Mouse (Mus musculus) lung, postnatal 0 days (tissue): ENCODE results near the gene Acap2. TPM values are rescaled to one million over a fixed set of nuclear protein-coding genes. Genes with fewer than 3 reads are reported as not detected.
A peak's percentile ranks its signal among the peaks of the same experiment; 100 is the strongest.

Experiments used
- ATAC-seq: fragments of 200-750 bp; cut with Nextera tagmentation; 2 replicates; pipeline ENCODE4 v1.8.0; 2017; ENCODE audit warnings: moderate library complexity
- DNase-seq: peaks from one replicate; pipeline ENCODE4 v3.0.0-alpha.2; 2016; ENCODE audit warnings: low spot score
- H3K27ac ChIP-seq: fragments of 300-500 bp; sonication (generic); 2 replicates; pipeline ENCODE4 v1.5.1; 2014; ENCODE audit warnings: antibody characterized with exemption, mild to moderate bottlenecking, low read length, mixed read lengths
- H3K27me3 ChIP-seq: fragments of 300-500 bp; sonication (generic); replicated peaks from 2 replicates; pipeline ENCODE4 v1.6.1; 2014; ENCODE audit warnings: low read length, mixed read lengths; ENCODE audit not compliant: insufficient read depth
- H3K36me3 ChIP-seq: fragments of 300-500 bp; sonication (generic); 2 replicates; pipeline ENCODE4 v1.6.1; 2014; ENCODE audit warnings: low read length, mixed read lengths; ENCODE audit not compliant: insufficient read depth
- H3K4me1 ChIP-seq: fragments of 300-500 bp; sonication (generic); 2 replicates; pipeline ENCODE4 v1.6.1; 2014; ENCODE audit warnings: antibody characterized with exemption, low read depth, low read length, mixed read lengths; ENCODE audit not compliant: insufficient read depth
- H3K4me2 ChIP-seq: fragments of 300-500 bp; sonication (generic); replicated peaks from 2 replicates; pipeline ENCODE4 v1.6.1; 2014; ENCODE audit warnings: low read depth, mild to moderate bottlenecking, low read length, moderate library complexity, mixed read lengths
- H3K4me3 ChIP-seq: fragments of 300-500 bp; sonication (generic); 2 replicates; pipeline ENCODE4 v1.5.1; 2014; ENCODE audit warnings: low read depth, low read length
- H3K9ac ChIP-seq: fragments of 300-500 bp; sonication (generic); replicated peaks from 2 replicates; pipeline ENCODE4 v1.6.1; 2014; ENCODE audit warnings: low read depth, mild to moderate bottlenecking
- H3K9me3 ChIP-seq: fragments of 300-500 bp; sonication (generic); 2 replicates; pipeline ENCODE4 v1.6.1; 2016; ENCODE audit warnings: low read length, mixed read lengths
- CTCF ChIP-seq: IDR thresholded peaks from 2 replicates; pipeline ENCODE4 v1.5.1; 2016; ENCODE audit warnings: antibody characterized with exemption, mild to moderate bottlenecking
- EP300 ChIP-seq: IDR thresholded peaks from 2 replicates; pipeline ENCODE4 v1.6.1; 2016; ENCODE audit warnings: antibody characterized with exemption, mild to moderate bottlenecking, control low read depth
- WGBS: fragments of 180-500 bp; shearing (Covaris S2); extraction: QIAGEN DNeasy Blood & Tissue Kit; methylation state at CpG from one replicate; pipeline ENCODE4 v1.1.7; 2014; 5-methylcytosine and 5-hydroxymethylcytosine counted together
- polyA plus RNA-seq: library from polyadenylated mRNA; unstranded; fragments of >200 nt; fragmentation: Nextera tagmentation; extraction: Ambion mirVana; gene quantifications from 2 replicates; pipeline ENCODE4 v1.2.1, GENCODE M21; 2015

The Acap2 gene
- polyA plus RNA-seq, 1 experiment from 2014 or later: 22.0 TPM

- H3K27ac ChIP-seq: no peak overlapping the region
- H3K9me3 ChIP-seq: no peaks in the 10 kb centered on the region
- H3K4me2 ChIP-seq: peak overlapping the region; percentile 54
- TF ChIP-seq EP300 (no peak), CTCF (no peak)
- DNase-seq (no peak), ATAC-seq (no peak)
- no peak overlapping the region for H3K9ac ChIP-seq
- H3K4me1 ChIP-seq: peaks cover 9% of the 10 kb centered on the region
- H3K36me3 ChIP-seq: no peaks in the 10 kb centered on the region
- no peak overlapping the region for H3K4me3 ChIP-seq
- H3K27me3 ChIP-seq: no peaks in the 10 kb centered on the region
- WGBS: 8% methylated on average over 4 of the region's 4 CpGs
Observed at GRCm38 (mm10) chr16:31233167-31233498, 32.1 kb upstream of the Acap2 start.

- Histone ChIP-seq H3K4me1 (peaks cover 9% of the 10 kb centered on the region), H3K4me2 (no peak overlapping the region; the same call in 1 of the 2 replicates), H3K9me3 (no peaks in the 10 kb centered on the region), H3K36me3 (no peaks in the 10 kb centered on the region), H3K9ac (no peak overlapping the region), H3K4me3 (no peak overlapping the region), H3K27me3 (no peaks in the 10 kb centered on the region), H3K27ac (no peak overlapping the region)
- DNase-seq: no peak
- no peak for ATAC-seq
- TF ChIP-seq CTCF (no peak), EP300 (no peak)
- WGBS: 57% methylated on average over 5 of the region's 5 CpGs
Observed at GRCm38 (mm10) chr16:31232491-31233166, 31.6 kb upstream of the Acap2 start.

GRCm38 (mm10) chr16:31231591-31231990 is 30.5 kb upstream of the Acap2 start:
- DNase-seq (no peak), ATAC-seq (no peak)
- 71% methylated on average over 5 of the region's 5 CpGs for WGBS
- Histone ChIP-seq H3K4me1 (peaks cover 9% of the 10 kb centered on the region), H3K9me3 (no peaks in the 10 kb centered on the region), H3K27me3 (no peaks in the 10 kb centered on the region), H3K36me3 (no peaks in the 10 kb centered on the region), H3K9ac (no peak overlapping the region), H3K27ac (no peak overlapping the region), H3K4me3 (no peak overlapping the region), H3K4me2 (no peak overlapping the region)
- no peak for TF ChIP-seq CTCF
- no peak for TF ChIP-seq EP300

GRCm38 (mm10) chr16:31227746-31228145 is 26.7 kb upstream of the Acap2 start:
- Histone ChIP-seq H3K9me3 (no peaks in the 10 kb centered on the region), H3K4me1 (no peaks in the 10 kb centered on the region), H3K4me2 (no peak overlapping the region), H3K36me3 (no peaks in the 10 kb centered on the region), H3K27me3 (no peaks in the 10 kb centered on the region), H3K4me3 (no peak overlapping the region), H3K9ac (no peak overlapping the region), H3K27ac (no peak overlapping the region)
- no peak for DNase-seq
- no peak for TF ChIP-seq CTCF
- no peak for TF ChIP-seq EP300
- ATAC-seq: no peak
- 88% methylated on average over 1 of the region's 1 CpGs for WGBS

GRCm38 (mm10) chr16:31215271-31215670 is 14.2 kb upstream of the Acap2 start:
- H3K36me3 ChIP-seq: no peaks in the 10 kb centered on the region
- ATAC-seq: no peak
- H3K4me1 ChIP-seq: peaks cover 1% of the 10 kb centered on the region; the same call in 1 of the 2 replicates
- H3K27ac ChIP-seq: no peak overlapping the region
- no peaks in the 10 kb centered on the region for H3K27me3 ChIP-seq
- no peak overlapping the region for H3K9ac ChIP-seq
- DNase-seq: no peak
- no peaks in the 10 kb centered on the region for H3K9me3 ChIP-seq
- no peak overlapping the region for H3K4me3 ChIP-seq
- no peak overlapping the region for H3K4me2 ChIP-seq
- TF ChIP-seq CTCF (no peak), EP300 (no peak)
- 95% methylated on average over 4 of the region's 4 CpGs for WGBS

- ATAC-seq (no peak), DNase-seq (no peak)
- Histone ChIP-seq H3K36me3 (no peaks in the 10 kb centered on the region), H3K9me3 (no peaks in the 10 kb centered on the region), H3K4me1 (peaks cover 5% of the 10 kb centered on the region; the same call in 1 of the 2 replicates), H3K27me3 (no peaks in the 10 kb centered on the region), H3K4me3 (no peak overlapping the region), H3K9ac (no peak overlapping the region), H3K27ac (no peak overlapping the region), H3K4me2 (no peak overlapping the region)
- 83% methylated on average over 6 of the region's 6 CpGs for WGBS
- TF ChIP-seq CTCF (no peak), EP300 (no peak)
Observed at GRCm38 (mm10) chr16:31213463-31213862, 12.4 kb upstream of the Acap2 start.

- ATAC-seq (peak; percentile 84), DNase-seq (peak; percentile 64)
- 0 out of 2 replicates have a peak overlapping the region, but pooled peaks have one; percentile 74 for H3K27ac ChIP-seq
- H3K27me3 ChIP-seq: no peaks in the 10 kb centered on the region
- no peak overlapping the region for H3K9ac ChIP-seq
- H3K36me3 ChIP-seq: no peaks in the 10 kb centered on the region
- no peak overlapping the region for H3K4me2 ChIP-seq
- H3K9me3 ChIP-seq: no peaks in the 10 kb centered on the region
- TF ChIP-seq CTCF (no peak), EP300 (peak; percentile 91)
- WGBS: 48% methylated on average over 9 of the region's 9 CpGs
- peaks cover 5% of the 10 kb centered on the region; the same call in 1 of the 2 replicates for H3K4me1 ChIP-seq
- H3K4me3 ChIP-seq: no peak overlapping the region
Observed at GRCm38 (mm10) chr16:31211503-31211902, 10.5 kb upstream of the Acap2 start.
